Mouse (Mus musculus) hematopoietic stem cell, adult 5-6 weeks (primary cell): ENCODE results near the gene Usp30. TPM values are rescaled to one million over a fixed set of nuclear protein-coding genes. Genes with fewer than 3 reads are reported as not detected.

ENCODE experiments used
- ATAC-seq, 2 experiments: fragments of 125-278 bp in 1 of 2; replicated peaks in 1 of 2; 2 replicates each; pipeline ENCODE4 v1.8.0; 2016 to 2017; ENCODE audit warnings: inconsistent platforms in 2 of 2, mild to moderate bottlenecking in 2 of 2, moderate number of reproducible peaks in 2 of 2, low read depth in 1 of 2, moderate TSS enrichment in 1 of 2; ENCODE audit not compliant: low FRiP score in 2 of 2, poor library complexity in 2 of 2, severe bottlenecking in 2 of 2, insufficient read depth in 1 of 2, low TSS enrichment in 1 of 2
- total RNA-seq: library from RNA; stranded (forward); fragments of 172-1452, 232-1000 nt; gene quantifications from 2 replicates; pipeline ENCODE4 v1.2.3, GENCODE M21; 2017

The Usp30 gene
- total RNA-seq: 8.4 and 9.4 TPM in 2 replicates

- no peak for ATAC-seq
Measured at GRCm38 (mm10) chr5:114065161-114065560, at the start of gene Usp30. Gene Usp30, plus strand, starts transcription at chr5:114065461.

- no peak for ATAC-seq
Measured at GRCm38 (mm10) chr5:114024390-114024789, 40.9 kb upstream of the Usp30 start.

DNA sequence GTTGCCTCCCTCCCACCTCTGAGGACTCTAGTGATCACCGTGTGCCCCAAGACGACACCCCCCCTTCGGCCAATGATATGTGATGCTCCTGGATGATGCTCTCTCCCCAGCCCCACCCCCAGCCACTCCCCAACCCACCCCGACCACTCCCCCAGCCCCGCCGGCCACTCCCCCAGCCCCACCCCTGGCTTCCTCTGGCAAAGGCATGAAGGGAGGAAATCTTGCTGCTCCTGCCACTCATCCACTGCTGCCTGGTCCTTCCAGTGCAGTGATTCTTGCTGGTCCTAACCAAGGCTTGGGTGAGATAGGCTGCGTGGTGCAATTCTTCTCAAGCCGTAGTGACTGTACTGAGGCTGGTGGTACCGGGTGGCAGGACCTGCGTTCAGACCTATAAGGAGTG lies 40.4 kb upstream of the Usp30 start:
- ATAC-seq: no peak

DNA sequence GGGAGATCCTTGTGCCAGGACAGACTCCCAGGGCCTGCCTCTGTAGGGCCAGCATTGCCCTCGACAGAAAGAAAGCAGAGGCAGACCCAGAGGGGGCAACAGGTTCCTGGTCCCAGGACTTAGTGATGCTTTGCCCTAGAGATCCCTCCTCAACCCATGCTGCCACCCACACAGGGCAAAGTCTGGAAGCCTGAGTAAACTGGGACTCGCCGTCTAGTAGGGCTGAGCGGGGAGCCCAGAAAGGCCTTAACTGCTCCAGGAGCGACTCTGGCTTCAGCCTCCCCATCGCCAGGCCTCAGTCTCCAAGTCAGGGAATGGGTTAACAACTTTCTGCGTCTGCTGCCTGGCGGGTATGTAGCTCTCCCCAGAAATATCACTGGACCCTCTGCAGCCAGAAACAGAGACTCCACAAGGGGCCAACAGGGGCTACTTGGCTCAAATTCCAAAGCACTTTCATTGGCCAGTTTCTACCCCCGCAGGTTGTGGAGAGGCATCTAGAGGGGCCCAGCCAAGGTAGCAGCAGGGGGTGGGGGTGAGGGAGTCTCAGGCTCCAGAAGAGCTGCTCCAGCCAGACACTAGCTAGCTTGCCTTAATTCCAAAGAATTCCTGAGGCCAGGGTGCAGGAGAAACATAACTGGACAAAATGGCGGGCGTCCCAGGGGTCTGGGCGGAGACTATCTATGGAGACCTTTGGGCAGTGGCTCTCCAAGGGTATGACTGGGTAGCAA lies 37.9 kb upstream of the Usp30 start:
- 0 out of 4 replicates have a peak, but pooled peaks of 1 of the 2 experiments have one; percentile 10 for ATAC-seq

- ATAC-seq: no peak
Measured at GRCm38 (mm10) chr5:114028111-114028510, 37.1 kb upstream of the Usp30 start.

- ATAC-seq: no peak
Measured at GRCm38 (mm10) chr5:114030652-114031051, 34.6 kb upstream of the Usp30 start.

- ATAC-seq: no peak
Measured at GRCm38 (mm10) chr5:114032161-114032763, 33.0 kb upstream of the Usp30 start.

- ATAC-seq: no peak
Measured at GRCm38 (mm10) chr5:114034393-114034792, 30.9 kb upstream of the Usp30 start.

DNA sequence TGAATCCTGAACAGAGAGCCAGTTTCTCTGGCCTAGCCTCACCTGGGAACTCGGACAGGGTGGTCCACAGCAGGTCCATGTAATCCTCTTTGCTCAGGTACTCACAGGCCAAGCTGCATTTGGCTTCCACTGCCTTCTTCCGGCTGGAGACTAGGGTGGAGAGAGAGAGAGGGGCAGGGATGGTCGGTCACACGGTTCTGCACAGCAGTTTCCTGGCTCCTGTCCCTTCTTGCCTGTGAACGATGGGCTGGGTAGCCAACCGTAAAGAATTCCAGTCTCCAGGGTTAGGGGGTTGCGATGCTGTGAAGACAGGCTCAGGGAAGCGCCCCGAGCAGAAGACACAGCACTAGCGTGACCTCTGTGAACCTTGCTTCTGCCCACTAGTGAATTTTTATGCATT lies 30.1 kb upstream of the Usp30 start:
- ATAC-seq: no peak

DNA sequence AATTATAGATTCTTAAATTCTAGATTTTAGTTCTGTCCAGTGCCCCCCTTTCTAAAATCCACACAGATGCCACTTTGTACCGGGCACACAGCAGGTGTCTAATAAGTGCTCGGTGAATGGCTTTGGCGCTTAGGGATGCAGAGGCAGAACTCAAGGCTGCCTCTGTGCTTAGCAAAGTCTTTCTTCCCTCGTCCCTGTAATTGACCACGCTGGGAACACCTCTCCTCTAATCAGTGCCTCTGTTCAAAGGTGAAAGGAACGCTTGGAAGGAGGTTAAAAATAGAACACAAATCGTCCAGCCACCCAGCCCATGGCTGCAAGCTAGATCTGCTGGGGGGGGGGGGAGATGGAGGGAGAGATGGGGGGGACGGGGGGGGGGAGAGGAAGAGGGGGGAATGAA lies 24.8 kb upstream of the Usp30 start:
- ATAC-seq: no peak

DNA sequence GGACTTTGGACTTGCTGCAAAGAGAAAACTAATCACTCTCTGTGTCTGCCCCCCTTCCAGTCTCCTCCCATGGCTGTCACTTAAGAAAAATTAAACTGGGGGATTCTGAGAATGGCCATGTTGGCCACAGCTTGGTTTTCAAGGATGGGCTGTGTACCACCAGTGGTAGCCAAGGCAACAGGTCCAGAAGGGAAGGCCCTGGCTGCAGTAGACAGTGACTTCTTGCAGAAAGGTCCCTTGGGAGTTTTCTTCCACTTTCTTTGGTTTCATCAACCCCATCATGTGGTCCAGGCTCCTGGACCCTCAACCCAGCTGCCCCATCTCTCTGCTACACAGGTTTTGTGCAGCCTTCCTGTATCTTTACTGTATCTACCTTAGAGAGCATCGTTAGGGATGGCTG lies 24.4 kb upstream of the Usp30 start:
- no peak for ATAC-seq

GRCm38 (mm10) chr5:114041327-114041930 lies 23.8 kb upstream of the Usp30 start:
- ATAC-seq: peak; percentile 85 to 91

GRCm38 (mm10) chr5:114043800-114044199 lies 21.5 kb upstream of the Usp30 start:
- no peak for ATAC-seq

DNA sequence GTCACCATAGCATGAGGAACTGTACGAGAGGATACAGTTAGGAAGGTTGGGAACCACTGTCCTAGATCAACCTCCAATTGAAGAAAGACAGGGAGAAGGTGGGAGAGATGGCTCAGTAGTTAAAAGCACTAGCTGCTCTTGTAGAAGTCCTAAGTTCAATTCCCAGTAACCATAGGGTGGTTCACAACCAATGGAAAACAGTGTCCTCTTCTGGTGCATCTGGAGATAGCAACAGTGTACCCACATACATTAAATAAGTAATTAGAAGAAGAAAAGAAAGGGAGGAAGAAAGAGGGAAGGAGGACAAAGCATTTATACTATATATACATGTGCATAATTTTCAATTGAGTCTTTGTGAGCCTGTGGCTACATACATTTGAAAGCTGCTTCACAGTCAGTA lies 20.1 kb upstream of the Usp30 start:
- ATAC-seq: 0 out of 4 replicates have a peak, but pooled peaks of 1 of the 2 experiments have one; percentile 31

DNA sequence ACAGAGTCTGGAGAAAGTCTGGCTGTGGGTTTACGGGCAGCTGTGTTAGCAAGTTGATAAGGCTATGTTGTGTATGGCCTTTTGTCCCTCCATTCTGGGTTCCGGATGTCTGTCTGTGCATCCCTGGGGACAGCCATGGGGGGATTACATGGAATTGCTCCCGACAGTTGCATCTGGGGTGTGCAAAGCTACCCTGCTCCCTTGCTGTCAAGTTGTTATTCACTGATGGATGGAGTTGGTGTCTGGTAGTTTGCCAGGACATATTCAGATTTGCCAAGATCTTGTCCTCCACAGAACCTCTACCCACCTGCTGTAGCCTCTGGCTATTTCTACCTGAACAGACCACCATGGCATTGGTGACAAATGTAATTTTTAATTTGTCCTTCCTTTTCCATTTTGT lies 19.1 kb upstream of the Usp30 start:
- no peak for ATAC-seq

GRCm38 (mm10) chr5:114046604-114047003 lies 18.7 kb upstream of the Usp30 start:
- no peak for ATAC-seq

GRCm38 (mm10) chr5:114047182-114047581 lies 18.1 kb upstream of the Usp30 start:
- no peak for ATAC-seq

DNA sequence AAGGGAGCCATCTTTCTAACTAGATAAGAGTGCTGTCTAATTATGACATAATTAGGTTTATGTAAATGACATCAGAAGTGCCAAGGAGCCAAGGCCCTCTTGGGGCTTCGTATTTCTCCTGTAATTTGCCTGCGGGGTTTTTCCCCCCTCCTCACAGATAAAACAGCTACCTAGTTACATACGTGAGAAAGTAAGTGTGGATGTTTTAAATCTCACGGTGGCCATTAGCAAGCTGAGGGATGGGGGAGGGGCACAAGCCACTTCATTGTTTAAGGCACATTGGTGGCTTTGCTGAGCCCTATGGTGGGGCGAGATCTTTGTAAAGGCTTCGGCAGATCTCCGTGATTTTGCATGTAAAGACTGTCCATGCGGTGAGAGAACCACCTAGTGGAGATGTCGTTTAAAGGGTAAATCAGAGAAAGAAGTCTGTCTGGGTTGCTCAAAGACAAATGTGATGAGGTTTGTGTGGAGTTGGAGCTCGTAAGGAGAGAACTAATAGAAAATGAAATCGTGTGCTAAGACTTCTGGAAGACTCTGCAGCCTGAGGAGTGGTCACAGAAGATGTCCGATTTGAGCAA lies 16.4 kb upstream of the Usp30 start:
- ATAC-seq: no peak
